Mouse (Mus musculus): ENCODE measurements around the gene Zfp128.
"Not testable (repeated sequence)": the region's sequence is repeated elsewhere in the genome, so short reads cannot be mapped to it uniquely, and the experiment has no call there.

GRCm38 (mm10) chr7:12880497-12880896 lies 480 bp upstream of the Zfp128 start:
- TF ChIP-seq GATA1, TAL1 (IDR thresholded peaks at IDR 0.05; ENCODE audit: low read length): not testable (repeated sequence)
